Mouse (Mus musculus) hindbrain, embryonic 14.5 days (tissue): ENCODE measurements around the gene Coa4. TPM values are rescaled to one million over a fixed set of nuclear protein-coding genes. Genes with fewer than 3 reads are reported as not detected.

Experiments
- ATAC-seq: fragments of 200-750 bp; cut with Nextera tagmentation; 2 replicates; pipeline ENCODE4 v1.8.0; 2017; ENCODE audit warnings: moderate number of reproducible peaks, mild to moderate bottlenecking, moderate TSS enrichment, moderate library complexity; ENCODE audit not compliant: low FRiP score
- DNase-seq: peaks from one replicate; pipeline ENCODE4 v3.0.0-alpha.2; 2015; ENCODE audit warnings: low spot score
- H3K27ac ChIP-seq: fragments of 300-500 bp; sonication (generic); 2 replicates; pipeline ENCODE4 v1.5.1; 2014; ENCODE audit warnings: mild to moderate bottlenecking, moderate library complexity
- H3K27me3 ChIP-seq: fragments of 300-500 bp; sonication (generic); 2 replicates; pipeline ENCODE4 v1.6.1; 2014; ENCODE audit warnings: mild to moderate bottlenecking, low read length, mixed read lengths; ENCODE audit not compliant: control insufficient read depth, insufficient read depth
- H3K36me3 ChIP-seq: fragments of 300-500 bp; sonication (generic); replicated peaks from 2 replicates; pipeline ENCODE4 v1.6.1; 2014; ENCODE audit not compliant: control insufficient read depth, insufficient read depth
- H3K4me1 ChIP-seq: fragments of 300-500 bp; sonication (generic); replicated peaks from 2 replicates; pipeline ENCODE4 v1.6.1; 2014; ENCODE audit warnings: antibody characterized with exemption, low read length, mixed read lengths; ENCODE audit not compliant: control insufficient read depth, insufficient read depth
- H3K4me2 ChIP-seq: fragments of 300-500 bp; sonication (generic); replicated peaks from 2 replicates; pipeline ENCODE4 v1.6.1; 2014; ENCODE audit warnings: mild to moderate bottlenecking, moderate library complexity
- H3K4me3 ChIP-seq: fragments of 300-500 bp; sonication (generic); replicated peaks from 2 replicates; pipeline ENCODE4 v1.5.1; 2014; ENCODE audit warnings: mild to moderate bottlenecking, low read length
- H3K9ac ChIP-seq: fragments of 300-500 bp; sonication (generic); 2 replicates; pipeline ENCODE4 v1.6.1; 2014
- H3K9me3 ChIP-seq: fragments of 300-500 bp; sonication (generic); 2 replicates; pipeline ENCODE4 v1.6.1; 2016; ENCODE audit warnings: low read length; ENCODE audit not compliant: control insufficient read depth
- WGBS: fragments of 180-500 bp; shearing (Covaris S2); extraction: QIAGEN DNeasy Blood & Tissue Kit; methylation state at CpG from one replicate; pipeline ENCODE4 v1.1.7; 2014; 5-methylcytosine and 5-hydroxymethylcytosine counted together
- polyA plus RNA-seq: library from polyadenylated mRNA; unstranded; fragments of >200 nt; fragmentation: Nextera tagmentation; extraction: Ambion mirVana; gene quantifications from 2 replicates; pipeline ENCODE4 v1.2.1, GENCODE M21; 2014

Coa4 gene
- polyA plus RNA-seq = 14.8 and 16.9 TPM in 2 replicates

- ATAC-seq (peak; percentile 99), DNase-seq (peak; percentile 92)
- Histone ChIP-seq H3K36me3 (peaks cover 20% of the 10 kb centered on the region), H3K4me1 (peaks cover 11% of the 10 kb centered on the region), H3K9me3 (no peaks in the 10 kb centered on the region), H3K9ac (peak within 1 kb of the TSS; percentile 71), H3K27me3 (no peaks in the 10 kb centered on the region), H3K4me3 (peak within 1 kb of the TSS; percentile 57), H3K4me2 (peak within 1 kb of the TSS; percentile 62), H3K27ac (peak within 1 kb of the TSS; percentile 87)
- WGBS = under 1% methylated on average over 33 of the region's 33 CpGs
These were observed at the start of gene Coa4 for GRCm38 (mm10) chr7:100536804-100537518. TSS of gene Coa4 (plus strand) at chr7:100537071.

DNA sequence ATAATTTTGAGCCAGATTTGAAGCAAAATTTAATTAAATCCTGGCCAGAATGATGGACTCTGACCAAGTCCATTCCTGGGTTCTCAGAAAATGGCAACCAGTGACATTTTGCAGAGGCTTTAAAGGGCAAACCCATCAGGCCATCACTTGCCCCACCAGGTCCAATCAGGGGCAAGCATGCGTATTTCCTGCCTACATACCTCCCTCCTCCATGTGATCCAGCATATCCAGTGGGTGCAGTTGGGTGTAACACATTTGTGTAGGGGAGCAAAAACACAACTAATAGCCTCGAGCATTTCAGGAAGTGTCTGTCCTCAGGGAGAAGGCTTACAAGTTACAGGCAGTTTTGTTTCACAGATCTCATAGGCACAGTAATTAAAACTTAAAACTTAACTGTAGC is 49.6 kb upstream of the Coa4 start:
- Histone ChIP-seq H3K4me2 (no peak overlapping the region), H3K36me3 (no peaks in the 10 kb centered on the region), H3K9me3 (no peaks in the 10 kb centered on the region), H3K27ac (no peak overlapping the region), H3K27me3 (no peaks in the 10 kb centered on the region), H3K4me1 (no peaks in the 10 kb centered on the region), H3K4me3 (no peak overlapping the region), H3K9ac (no peak overlapping the region)
- WGBS = 78% methylated on average over 2 of the region's 2 CpGs
- no peak for DNase-seq
- ATAC-seq = no peak

- H3K27me3 ChIP-seq = no peaks in the 10 kb centered on the region
- no peak overlapping the region for H3K27ac ChIP-seq
- H3K4me1 ChIP-seq = 0 out of 2 replicates have a peak, but pooled peaks cover 8% of the 10 kb centered on the region
- H3K9ac ChIP-seq = no peak overlapping the region
- H3K9me3 ChIP-seq = no peaks in the 10 kb centered on the region
- H3K4me3 ChIP-seq = no peak overlapping the region
- no peaks in the 10 kb centered on the region for H3K36me3 ChIP-seq
- DNase-seq = peak; percentile 43
- peak; percentile 59; the same call in 1 of the 2 replicates for ATAC-seq
- no peak overlapping the region for H3K4me2 ChIP-seq
- 31% methylated on average over 10 of the region's 10 CpGs for WGBS
These were observed 48.3 kb upstream of the Coa4 start for GRCm38 (mm10) chr7:100488474-100489048.

DNA sequence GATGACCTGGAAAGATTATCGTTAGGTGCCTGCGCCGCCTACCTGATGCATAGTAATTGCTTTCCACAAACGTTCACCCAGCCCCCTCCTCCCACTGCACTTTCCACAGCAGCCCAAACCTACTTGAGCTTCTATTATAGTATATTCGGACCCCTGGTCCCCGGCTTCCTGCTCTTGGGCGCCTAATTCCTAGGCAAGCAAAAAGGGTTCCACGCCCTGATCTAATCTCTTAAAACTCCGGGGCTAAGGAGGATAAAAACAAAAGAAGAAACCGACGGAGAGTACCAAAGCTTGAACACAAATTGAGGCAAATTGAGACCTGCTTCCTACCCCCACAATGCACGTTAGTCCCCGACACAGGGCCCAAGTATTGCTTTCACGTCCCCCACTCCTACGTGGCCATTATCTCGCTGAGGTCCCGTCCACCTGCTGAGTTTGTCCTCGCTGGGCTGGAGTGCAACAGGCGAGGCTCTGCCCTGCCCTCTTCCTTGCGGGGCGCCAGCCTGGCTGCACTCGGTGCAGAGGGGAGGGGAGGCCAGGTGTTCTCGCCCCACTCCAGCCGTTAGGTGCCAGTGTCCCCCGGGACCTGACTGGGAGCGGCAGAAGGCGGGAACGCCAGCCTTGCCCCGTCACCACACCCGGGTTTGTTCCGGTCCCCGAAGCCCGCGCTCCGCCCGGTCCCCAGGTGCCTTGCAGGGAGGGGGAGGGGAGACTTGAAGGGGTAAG is 44.3 kb upstream of the Coa4 start:
- peak overlapping the region; percentile 64 for H3K4me2 ChIP-seq
- peak overlapping the region; percentile 28 for H3K4me3 ChIP-seq
- no peak for ATAC-seq
- H3K36me3 ChIP-seq = no peaks in the 10 kb centered on the region
- H3K4me1 ChIP-seq = peaks cover 32% of the 10 kb centered on the region; the same call in 1 of the 2 replicates
- no peak for DNase-seq
- no peaks in the 10 kb centered on the region for H3K27me3 ChIP-seq
- peak overlapping the region; percentile 49 for H3K9ac ChIP-seq
- H3K27ac ChIP-seq = no peak overlapping the region
- 3% methylated on average over 35 of the region's 36 CpGs for WGBS
- no peaks in the 10 kb centered on the region for H3K9me3 ChIP-seq

GRCm38 (mm10) chr7:100493117-100493483 is 43.8 kb upstream of the Coa4 start, which contains the start of gene Ucp2:
TSS of gene Ucp2 (plus strand) at chr7:100493337.
- Histone ChIP-seq H3K36me3 (no peaks in the 10 kb centered on the region), H3K27me3 (no peaks in the 10 kb centered on the region), H3K4me2 (peak within 1 kb of the TSS; percentile 64), H3K4me3 (peak within 1 kb of the TSS; percentile 28), H3K27ac (0 out of 2 replicates have a peak within 1 kb of the TSS, but pooled peaks have one; percentile 41), H3K4me1 (peaks cover 32% of the 10 kb centered on the region; the same call in 1 of the 2 replicates), H3K9me3 (no peaks in the 10 kb centered on the region), H3K9ac (peak within 1 kb of the TSS; percentile 49)
- under 1% methylated on average over 26 of the region's 27 CpGs for WGBS
- ATAC-seq (0 out of 2 replicates have a peak, but pooled peaks have one; percentile 7), DNase-seq (peak; percentile 58)

DNA sequence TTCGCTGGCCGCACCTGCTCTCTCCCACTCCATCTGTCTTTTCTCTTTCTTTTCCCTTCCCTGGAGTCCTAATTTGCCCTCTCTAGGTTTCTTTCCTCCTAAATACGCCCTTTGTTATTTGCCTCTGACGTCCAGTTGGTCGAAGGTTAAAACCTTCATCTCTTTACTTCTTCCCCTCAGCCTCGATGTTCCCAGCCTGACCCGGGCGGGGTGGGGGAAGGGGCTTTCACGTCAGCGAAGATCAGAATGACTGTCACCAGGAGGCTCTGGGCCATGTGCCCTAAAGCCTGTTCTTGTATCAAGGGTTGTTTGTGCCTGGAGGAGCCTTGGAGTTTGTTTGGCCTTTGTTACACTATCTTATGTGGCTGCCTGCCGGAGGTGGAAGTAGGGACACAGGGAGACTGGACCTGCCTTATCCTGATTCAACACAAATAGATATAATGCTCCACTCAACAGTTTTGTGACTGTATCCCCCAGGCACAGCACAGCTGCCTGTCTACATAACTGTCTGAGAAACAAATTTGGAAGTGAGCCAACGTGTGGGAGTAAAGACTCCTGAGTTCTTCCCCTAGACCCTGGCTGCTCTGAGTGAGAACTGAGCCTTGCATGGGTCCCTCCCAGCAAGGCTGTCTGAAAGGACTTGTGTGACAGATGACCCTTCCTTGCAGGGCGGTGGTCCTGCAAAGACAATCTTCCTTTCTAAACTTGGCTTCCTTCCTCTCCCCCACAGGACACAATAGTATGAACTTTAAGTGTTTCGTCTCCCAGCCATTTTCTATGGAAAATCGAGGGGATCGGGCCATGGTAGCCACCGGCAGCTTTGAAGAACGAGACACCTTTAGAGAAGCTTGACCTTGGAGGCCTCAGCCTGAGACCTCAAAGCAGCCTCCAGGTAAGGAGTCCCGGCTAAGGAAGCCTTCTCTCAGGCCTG is 43.1 kb upstream of the Coa4 start:
- WGBS = 39% methylated on average over 19 of the region's 19 CpGs
- Histone ChIP-seq H3K4me3 (peak overlapping the region; percentile 28), H3K4me2 (peak overlapping the region; percentile 64), H3K36me3 (no peaks in the 10 kb centered on the region), H3K27me3 (no peaks in the 10 kb centered on the region), H3K9ac (no peak overlapping the region; the same call in 1 of the 2 replicates), H3K27ac (0 out of 2 replicates have a peak overlapping the region, but pooled peaks have one; percentile 41), H3K9me3 (no peaks in the 10 kb centered on the region), H3K4me1 (peaks cover 32% of the 10 kb centered on the region; the same call in 1 of the 2 replicates)
- ATAC-seq (no peak), DNase-seq (peak; percentile 41)

DNA sequence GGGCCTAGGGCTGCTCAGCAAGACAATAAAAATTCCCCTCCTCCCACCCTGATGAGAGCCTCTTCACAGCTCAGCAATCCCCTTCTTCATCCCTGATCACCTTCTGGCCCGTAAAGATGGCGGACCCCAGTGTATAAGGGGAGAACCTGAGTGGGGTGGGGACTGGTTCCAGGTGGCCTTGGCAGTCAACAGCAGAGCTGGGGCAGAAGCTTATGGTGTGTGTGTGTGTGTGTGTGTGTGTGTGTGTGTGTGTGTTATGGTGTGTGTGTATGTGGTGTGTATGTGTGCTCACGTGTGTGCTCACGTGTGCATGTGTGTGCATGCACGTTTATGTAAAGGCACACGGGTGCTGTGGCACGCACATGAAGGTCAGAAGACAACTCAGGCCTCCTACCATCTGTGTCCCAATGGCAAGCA is 42.4 kb upstream of the Coa4 start:
- H3K36me3 ChIP-seq = no peaks in the 10 kb centered on the region
- H3K4me2 ChIP-seq = peak overlapping the region; percentile 64
- H3K27ac ChIP-seq = no peak overlapping the region
- H3K4me1 ChIP-seq = peaks cover 32% of the 10 kb centered on the region; the same call in 1 of the 2 replicates
- H3K9ac ChIP-seq = no peak overlapping the region
- 93% methylated on average over 7 of the region's 7 CpGs for WGBS
- H3K4me3 ChIP-seq = peak overlapping the region; percentile 28
- no peaks in the 10 kb centered on the region for H3K9me3 ChIP-seq
- DNase-seq (no peak), ATAC-seq (no peak)
- H3K27me3 ChIP-seq = no peaks in the 10 kb centered on the region

GRCm38 (mm10) chr7:100495042-100495441 is 41.8 kb upstream of the Coa4 start:
- H3K36me3 ChIP-seq = no peaks in the 10 kb centered on the region
- H3K4me1 ChIP-seq = peaks cover 32% of the 10 kb centered on the region; the same call in 1 of the 2 replicates
- peak overlapping the region; percentile 84 for H3K27ac ChIP-seq
- WGBS = 51% methylated on average over 8 of the region's 8 CpGs
- H3K4me3 ChIP-seq = no peak overlapping the region
- peak overlapping the region; percentile 64 for H3K4me2 ChIP-seq
- DNase-seq (no peak), ATAC-seq (no peak)
- H3K9ac ChIP-seq = no peak overlapping the region
- no peaks in the 10 kb centered on the region for H3K9me3 ChIP-seq
- H3K27me3 ChIP-seq = no peaks in the 10 kb centered on the region
